Mouse (Mus musculus) heart, embryonic 16.5 days (tissue): ENCODE results near the gene Gm11042. TPM values are rescaled to one million over a fixed set of nuclear protein-coding genes. Genes with fewer than 3 reads are reported as not detected.

Experiments used
- ATAC-seq: fragments of 200-750 bp; cut with Nextera tagmentation; replicated peaks from 2 replicates; pipeline ENCODE4 v1.8.0; 2017; ENCODE audit warnings: moderate number of reproducible peaks; ENCODE audit not compliant: insufficient read depth, low FRiP score; ENCODE audit errors: extremely low read depth
- H3K27ac ChIP-seq: fragments of 300-500 bp; sonication (generic); 2 replicates; pipeline ENCODE4 v1.5.1; 2014; ENCODE audit warnings: mild to moderate bottlenecking, low read length, control low read depth, moderate library complexity
- H3K27me3 ChIP-seq: fragments of 300-500 bp; sonication (generic); 2 replicates; pipeline ENCODE4 v1.6.1; 2014; ENCODE audit warnings: low read length, mixed read lengths; ENCODE audit not compliant: control insufficient read depth, insufficient read depth
- H3K36me3 ChIP-seq: fragments of 300-500 bp; sonication (generic); 2 replicates; pipeline ENCODE4 v1.6.1; 2014; ENCODE audit not compliant: control insufficient read depth, insufficient read depth
- H3K4me1 ChIP-seq: fragments of 300-500 bp; sonication (generic); 2 replicates; pipeline ENCODE4 v1.6.1; 2014; ENCODE audit warnings: low read length, mixed read lengths; ENCODE audit not compliant: control insufficient read depth, insufficient read depth
- H3K4me2 ChIP-seq: fragments of 300-500 bp; sonication (generic); 2 replicates; pipeline ENCODE4 v1.6.1; 2014; ENCODE audit warnings: low read depth, mild to moderate bottlenecking, control low read depth, low read length
- H3K4me3 ChIP-seq: fragments of 300-500 bp; sonication (generic); 2 replicates; pipeline ENCODE4 v1.5.1; 2014; ENCODE audit warnings: mild to moderate bottlenecking, control low read depth, low read length
- H3K9ac ChIP-seq: fragments of 300-500 bp; sonication (generic); 2 replicates; pipeline ENCODE4 v1.6.1; 2014; ENCODE audit warnings: low read length, control low read depth
- H3K9me3 ChIP-seq: fragments of 300-500 bp; sonication (generic); replicated peaks from 2 replicates; pipeline ENCODE4 v1.6.1; 2016; ENCODE audit warnings: low read length; ENCODE audit not compliant: control insufficient read depth
- WGBS: fragments of 180-500 bp; shearing (Covaris S2); extraction: QIAGEN DNeasy Blood & Tissue Kit; methylation state at CpG from one replicate; pipeline ENCODE4 v1.1.7; 2014; 5-methylcytosine and 5-hydroxymethylcytosine counted together
- polyA plus RNA-seq: library from polyadenylated mRNA; unstranded; fragments of >200 nt; fragmentation: Nextera tagmentation; extraction: Ambion mirVana; gene quantifications from 2 replicates; pipeline ENCODE4 v1.2.1, GENCODE M21; 2015

Gm11042 gene
- polyA plus RNA-seq, 1 experiment from 2014 or later = not detected

DNA sequence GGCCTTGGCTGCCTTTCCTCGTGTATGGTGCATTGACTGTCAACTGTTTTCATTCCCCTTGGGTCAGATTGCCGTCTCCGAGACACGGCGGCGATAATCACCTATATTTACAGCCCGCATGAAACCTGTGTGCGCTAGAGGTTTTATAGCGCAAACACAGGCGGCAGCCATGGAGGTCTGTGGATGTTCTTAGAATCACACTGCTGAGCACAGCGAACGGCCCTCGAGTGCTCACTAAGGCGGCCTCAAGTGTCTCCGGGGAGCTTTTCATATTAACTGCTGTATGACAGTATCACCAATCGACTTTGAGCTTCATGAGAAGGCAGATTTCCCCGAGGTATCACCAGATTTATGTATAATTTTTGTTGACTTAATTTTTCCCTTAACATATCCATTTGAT lies 43.6 kb downstream of the Gm11042 start:
- no peak for ATAC-seq
- no peak overlapping the region for H3K27ac ChIP-seq
- no peaks in the 10 kb centered on the region for H3K36me3 ChIP-seq
- WGBS = 88% methylated on average over 17 of the region's 17 CpGs
- H3K4me3 ChIP-seq = no peak overlapping the region
- H3K4me2 ChIP-seq = no peak overlapping the region
- no peak overlapping the region for H3K9ac ChIP-seq
- no peaks in the 10 kb centered on the region for H3K4me1 ChIP-seq
- no peaks in the 10 kb centered on the region for H3K9me3 ChIP-seq
- no peaks in the 10 kb centered on the region for H3K27me3 ChIP-seq

GRCm38 (mm10) chr12:74268644-74269285 lies 47.4 kb downstream of the Gm11042 start:
- Histone ChIP-seq H3K9ac (no peak overlapping the region), H3K36me3 (no peaks in the 10 kb centered on the region), H3K27me3 (no peaks in the 10 kb centered on the region), H3K4me2 (no peak overlapping the region), H3K27ac (no peak overlapping the region), H3K4me3 (no peak overlapping the region), H3K9me3 (no peaks in the 10 kb centered on the region), H3K4me1 (no peaks in the 10 kb centered on the region)
- no peak for ATAC-seq
- 83% methylated on average over 15 of the region's 15 CpGs for WGBS

- H3K9ac ChIP-seq = no peak overlapping the region
- 84% methylated on average over 4 of the region's 4 CpGs for WGBS
- H3K27me3 ChIP-seq = no peaks in the 10 kb centered on the region
- no peaks in the 10 kb centered on the region for H3K36me3 ChIP-seq
- H3K4me1 ChIP-seq = no peaks in the 10 kb centered on the region
- H3K4me2 ChIP-seq = no peak overlapping the region
- no peak for ATAC-seq
- H3K9me3 ChIP-seq = no peaks in the 10 kb centered on the region
- H3K27ac ChIP-seq = no peak overlapping the region
- no peak overlapping the region for H3K4me3 ChIP-seq
These were observed 49.1 kb downstream of the Gm11042 start for GRCm38 (mm10) chr12:74267049-74267448.
